Mouse (Mus musculus): ENCODE results near the gene Traf3ip2.

The Traf3ip2 gene

GRCm38 (mm10) chr10:39681014-39681413 is 68.3 kb downstream of the Traf3ip2 start:
- no peak for DNase-seq (ENCODE audit: low spot score)

- no peak for DNase-seq (ENCODE audit: low spot score)
These were observed 69.8 kb downstream of the Traf3ip2 start for GRCm38 (mm10) chr10:39682556-39682955.

- DNase-seq (ENCODE audit: low spot score), result no peak
These were observed 70.7 kb downstream of the Traf3ip2 start for GRCm38 (mm10) chr10:39683481-39683880.

- DNase-seq (ENCODE audit: low spot score), result no peak
These were observed 74.1 kb downstream of the Traf3ip2 start for GRCm38 (mm10) chr10:39686811-39687210.

GRCm38 (mm10) chr10:39687851-39688250 is 75.1 kb downstream of the Traf3ip2 start:
- no peak for DNase-seq (ENCODE audit: low spot score)

- no peak for DNase-seq (ENCODE audit: low spot score)
These were observed 78.8 kb downstream of the Traf3ip2 start for GRCm38 (mm10) chr10:39691351-39692064.

GRCm38 (mm10) chr10:39692152-39692551 is 79.4 kb downstream of the Traf3ip2 start:
- DNase-seq (ENCODE audit: low spot score), result no peak
